Mouse (Mus musculus): ENCODE data around the gene Fam69a. TPM values are rescaled to one million over a fixed set of nuclear protein-coding genes. Genes with fewer than 3 reads are reported as not detected.

Fam69a gene
- polyA plus RNA-seq, 1 experiment from 2014 or later, result 8.9 TPM

- Histone ChIP-seq H3K36me3 (replicated peaks) (no peaks in the 10 kb centered on the region), H3K4me2 (no peak overlapping the region), H3K9ac (no peak overlapping the region), H3K4me1 (replicated peaks) (no peaks in the 10 kb centered on the region), H3K27ac (replicated peaks) (no peak overlapping the region), H3K9me3 (replicated peaks) (no peaks in the 10 kb centered on the region), H3K27me3 (0 out of 2 replicates have a peak, but pooled peaks cover 3% of the 10 kb centered on the region), H3K4me3 (replicated peaks) (no peak overlapping the region)
- no peak for ATAC-seq (ENCODE audit: insufficient read depth)
- WGBS (ENCODE audit: insufficient replicate concordance), result 30% methylated on average over 1 of the region's 1 CpGs
These were observed 27.3 kb upstream of the Fam69a start for GRCm38 (mm10) chr5:108014173-108014572.

DNA sequence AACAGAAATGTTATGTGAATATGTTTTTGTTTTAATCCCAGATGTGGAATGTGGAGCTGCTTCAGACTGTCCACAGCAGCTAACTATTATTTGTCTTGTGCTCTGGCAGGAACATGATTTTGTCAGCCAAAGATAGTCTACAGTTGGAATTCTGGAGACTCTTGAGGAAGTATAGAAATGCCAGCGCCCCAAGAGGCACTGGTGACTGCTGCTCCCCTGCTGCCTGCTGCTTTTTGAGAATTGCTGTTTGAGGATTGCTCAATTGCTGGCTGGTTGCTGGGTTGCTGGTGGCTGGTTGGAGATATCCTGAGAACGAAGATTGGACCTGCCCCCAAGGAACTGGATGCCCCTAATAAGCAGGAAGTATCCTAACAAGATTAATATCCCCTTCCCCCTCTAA is 22.8 kb upstream of the Fam69a start:
- Histone ChIP-seq H3K9me3 (replicated peaks) (no peaks in the 10 kb centered on the region), H3K4me3 (replicated peaks) (no peak overlapping the region)
- WGBS (ENCODE audit: insufficient replicate concordance), result 21% methylated on average over 2 of the region's 2 CpGs

GRCm38 (mm10) chr5:108005134-108005533 is 18.2 kb upstream of the Fam69a start:
- Histone ChIP-seq H3K4me3 (replicated peaks) (no peak overlapping the region), H3K36me3 (replicated peaks) (no peaks in the 10 kb centered on the region), H3K27ac (replicated peaks) (no peak overlapping the region), H3K9me3 (replicated peaks) (no peaks in the 10 kb centered on the region), H3K4me1 (replicated peaks) (0 out of 2 replicates have a peak, but pooled peaks cover 2% of the 10 kb centered on the region), H3K27me3 (0 out of 2 replicates have a peak, but pooled peaks cover 5% of the 10 kb centered on the region), H3K4me2 (no peak overlapping the region), H3K9ac (no peak overlapping the region)
- ATAC-seq (ENCODE audit: insufficient read depth), result 0 out of 2 replicates have a peak, but pooled peaks have one; percentile 42
- WGBS (ENCODE audit: insufficient replicate concordance), result 19% methylated on average over 2 of the region's 2 CpGs

More for the DNA sequence above, 22.8 kb upstream of the Fam69a start:
- no peak for ATAC-seq (ENCODE audit: insufficient read depth)
- Histone ChIP-seq H3K27me3 (0 out of 2 replicates have a peak, but pooled peaks cover 5% of the 10 kb centered on the region), H3K36me3 (replicated peaks) (no peaks in the 10 kb centered on the region), H3K4me1 (replicated peaks) (no peaks in the 10 kb centered on the region), H3K27ac (replicated peaks) (no peak overlapping the region), H3K4me2 (no peak overlapping the region), H3K9ac (no peak overlapping the region)

DNA sequence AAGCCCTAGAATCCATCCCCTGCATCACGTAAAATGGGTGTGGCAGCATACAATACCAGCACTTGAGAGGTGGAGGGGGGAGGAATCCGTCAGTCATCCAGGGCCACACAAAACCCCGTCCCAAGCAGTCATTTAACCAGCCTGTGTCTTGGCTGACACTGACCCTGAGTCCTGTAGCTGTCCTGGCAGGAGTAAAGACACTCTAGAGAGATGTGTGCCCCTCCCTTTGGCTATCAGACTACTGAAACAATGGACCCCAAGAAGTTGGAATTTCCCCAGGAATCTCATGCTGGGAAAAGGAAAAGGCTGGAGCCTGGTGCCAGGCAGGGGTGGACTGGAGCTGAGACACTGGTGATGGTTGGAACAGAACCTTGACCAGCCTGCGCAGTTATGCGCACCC is 15.8 kb upstream of the Fam69a start:
- no peaks in the 10 kb centered on the region for H3K9me3 ChIP-seq (replicated peaks)
- no peaks in the 10 kb centered on the region for H3K36me3 ChIP-seq (replicated peaks)
- no peak overlapping the region for H3K9ac ChIP-seq
- H3K27me3 ChIP-seq, result no peaks in the 10 kb centered on the region
- no peak overlapping the region for H3K27ac ChIP-seq (replicated peaks)
- WGBS (ENCODE audit: insufficient replicate concordance), result 66% methylated on average over 5 of the region's 5 CpGs
- no peak for ATAC-seq (ENCODE audit: insufficient read depth)
- no peak overlapping the region for H3K4me3 ChIP-seq (replicated peaks)
- H3K4me2 ChIP-seq, result no peak overlapping the region
- 0 out of 2 replicates have a peak, but pooled peaks cover 2% of the 10 kb centered on the region for H3K4me1 ChIP-seq (replicated peaks)

DNA sequence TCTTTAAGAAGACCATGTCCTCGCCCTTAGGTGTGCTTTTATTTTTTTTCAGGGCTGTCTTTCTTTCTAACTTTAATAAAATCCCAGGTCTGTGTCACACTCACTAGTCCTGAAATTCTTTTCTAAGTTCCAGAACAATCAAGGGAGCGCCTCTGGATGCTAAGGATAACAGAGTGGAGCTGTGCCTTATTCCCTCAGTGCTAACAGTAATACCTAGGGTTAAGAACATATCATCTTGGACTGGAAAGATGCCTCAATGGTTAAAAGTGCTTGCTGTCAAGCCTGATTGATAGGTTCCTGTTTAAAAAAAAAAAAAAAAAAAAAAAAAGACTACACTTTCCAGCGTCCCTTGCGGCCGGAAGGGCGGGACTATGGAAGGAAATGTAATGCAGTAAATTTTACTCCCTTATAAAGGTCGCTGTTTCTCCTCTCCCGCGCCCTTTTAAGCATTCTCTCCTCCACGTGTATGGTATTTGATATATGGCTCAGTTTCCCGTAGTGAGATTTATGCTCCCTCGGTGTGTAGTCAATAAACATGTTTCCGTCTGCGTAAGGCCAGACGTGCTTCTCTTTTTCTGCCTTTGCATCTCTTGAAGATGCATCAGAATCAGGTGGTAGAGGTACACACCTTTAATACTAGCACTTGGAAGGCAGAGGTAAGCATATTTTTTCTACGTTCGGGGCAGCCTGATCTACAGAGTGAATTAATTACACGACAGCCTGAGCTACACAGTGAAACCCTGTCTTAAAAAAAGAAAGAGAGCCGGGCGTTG is 14.1 kb upstream of the Fam69a start:
- peak overlapping the region; percentile 63 for H3K9ac ChIP-seq
- H3K36me3 ChIP-seq (replicated peaks), result no peaks in the 10 kb centered on the region
- peaks cover 13% of the 10 kb centered on the region for H3K4me1 ChIP-seq (replicated peaks)
- WGBS (ENCODE audit: insufficient replicate concordance), result 12% methylated on average over 20 of the region's 20 CpGs
- H3K4me2 ChIP-seq, result peak overlapping the region; percentile 65
- ATAC-seq (ENCODE audit: insufficient read depth), result peak; percentile 44; the same call in 1 of the 2 replicates
- H3K9me3 ChIP-seq (replicated peaks), result no peaks in the 10 kb centered on the region
- peak overlapping the region; percentile 67 for H3K27ac ChIP-seq (replicated peaks)
- no peaks in the 10 kb centered on the region for H3K27me3 ChIP-seq
- peak overlapping the region; percentile 69 for H3K4me3 ChIP-seq (replicated peaks)

GRCm38 (mm10) chr5:107997717-107998116 is 10.8 kb upstream of the Fam69a start:
- Histone ChIP-seq H3K9ac (no peak overlapping the region), H3K9me3 (replicated peaks) (no peaks in the 10 kb centered on the region), H3K27me3 (no peaks in the 10 kb centered on the region), H3K4me1 (replicated peaks) (peaks cover 15% of the 10 kb centered on the region), H3K4me2 (no peak overlapping the region), H3K36me3 (replicated peaks) (no peaks in the 10 kb centered on the region), H3K27ac (replicated peaks) (no peak overlapping the region), H3K4me3 (replicated peaks) (no peak overlapping the region)
- WGBS (ENCODE audit: insufficient replicate concordance), result 60% methylated on average over 7 of the region's 7 CpGs
- ATAC-seq (ENCODE audit: insufficient read depth), result no peak

GRCm38 (mm10) chr5:107995936-107996335 is 9.1 kb upstream of the Fam69a start:
- peaks cover 13% of the 10 kb centered on the region for H3K4me1 ChIP-seq (replicated peaks)
- WGBS (ENCODE audit: insufficient replicate concordance), result 78% methylated on average over 2 of the region's 2 CpGs
- no peaks in the 10 kb centered on the region for H3K36me3 ChIP-seq (replicated peaks)
- H3K9me3 ChIP-seq (replicated peaks), result no peaks in the 10 kb centered on the region
- no peaks in the 10 kb centered on the region; the same call in 1 of the 2 replicates for H3K27me3 ChIP-seq
- no peak overlapping the region for H3K4me2 ChIP-seq
- 0 out of 2 replicates have a peak overlapping the region, but pooled peaks have one; percentile 29 for H3K27ac ChIP-seq (replicated peaks)
- ATAC-seq (ENCODE audit: insufficient read depth), result no peak
- no peak overlapping the region for H3K9ac ChIP-seq
- H3K4me3 ChIP-seq (replicated peaks), result no peak overlapping the region

- peak overlapping the region; percentile 88 for H3K9ac ChIP-seq
- H3K4me2 ChIP-seq, result peak overlapping the region; percentile 99
- peaks cover 33% of the 10 kb centered on the region for H3K4me1 ChIP-seq (replicated peaks)
- WGBS (ENCODE audit: insufficient replicate concordance), result 8% methylated on average over 5 of the region's 5 CpGs
- H3K27me3 ChIP-seq, result no peaks in the 10 kb centered on the region; the same call in 1 of the 2 replicates
- ATAC-seq (ENCODE audit: insufficient read depth), result peak; percentile 37
- H3K27ac ChIP-seq (replicated peaks), result peak overlapping the region; percentile 85
- H3K9me3 ChIP-seq (replicated peaks), result no peaks in the 10 kb centered on the region
- H3K4me3 ChIP-seq (replicated peaks), result peak overlapping the region; percentile 92
- H3K36me3 ChIP-seq (replicated peaks), result no peaks in the 10 kb centered on the region
These were observed 958 bp upstream of the Fam69a start for GRCm38 (mm10) chr5:107987835-107988251.

DNA sequence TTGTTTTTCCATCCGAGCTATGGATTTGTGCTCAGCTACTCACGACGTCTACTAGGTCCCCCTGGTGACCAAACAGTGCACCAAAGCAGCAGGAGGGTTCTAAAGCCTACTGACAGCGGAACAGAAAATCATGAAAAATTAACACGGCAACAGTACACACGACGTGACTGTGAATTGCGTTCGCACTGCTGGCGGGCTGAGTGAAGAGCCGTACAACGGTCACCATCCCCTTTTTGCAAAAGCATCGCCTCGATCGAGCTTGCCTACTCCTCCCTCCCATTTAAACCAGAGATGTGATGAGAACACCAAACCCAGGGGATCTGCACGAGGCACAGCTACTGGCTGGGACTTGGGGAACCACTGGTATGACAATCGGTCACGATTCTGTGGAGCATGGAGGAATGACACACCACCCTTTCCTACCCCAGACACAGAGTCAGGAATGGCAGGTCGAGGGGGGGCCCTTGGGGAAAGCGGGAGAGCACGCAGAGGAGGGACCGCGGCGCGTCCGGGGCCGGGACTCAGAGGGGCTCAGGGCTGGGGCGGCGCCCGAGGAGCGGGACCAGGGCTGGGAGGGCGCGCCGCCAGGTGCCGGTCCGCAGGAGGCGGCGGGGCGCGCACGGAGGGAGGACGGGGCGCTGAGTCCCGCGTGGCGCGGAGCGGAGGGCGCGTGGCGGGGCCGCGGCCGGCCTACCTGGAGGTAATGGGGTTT is 474 bp downstream of the Fam69a start:
- Histone ChIP-seq H3K9me3 (replicated peaks) (no peaks in the 10 kb centered on the region), H3K9ac (peak overlapping the region; percentile 88), H3K36me3 (replicated peaks) (no peaks in the 10 kb centered on the region), H3K4me3 (replicated peaks) (peak overlapping the region; percentile 92), H3K4me2 (peak overlapping the region; percentile 99), H3K27me3 (no peaks in the 10 kb centered on the region), H3K4me1 (replicated peaks) (peaks cover 33% of the 10 kb centered on the region), H3K27ac (replicated peaks) (peak overlapping the region; percentile 86)
- WGBS (ENCODE audit: insufficient replicate concordance), result under 1% methylated on average over 44 of the region's 54 CpGs
- ATAC-seq (ENCODE audit: insufficient read depth), result peak; percentile 80

DNA sequence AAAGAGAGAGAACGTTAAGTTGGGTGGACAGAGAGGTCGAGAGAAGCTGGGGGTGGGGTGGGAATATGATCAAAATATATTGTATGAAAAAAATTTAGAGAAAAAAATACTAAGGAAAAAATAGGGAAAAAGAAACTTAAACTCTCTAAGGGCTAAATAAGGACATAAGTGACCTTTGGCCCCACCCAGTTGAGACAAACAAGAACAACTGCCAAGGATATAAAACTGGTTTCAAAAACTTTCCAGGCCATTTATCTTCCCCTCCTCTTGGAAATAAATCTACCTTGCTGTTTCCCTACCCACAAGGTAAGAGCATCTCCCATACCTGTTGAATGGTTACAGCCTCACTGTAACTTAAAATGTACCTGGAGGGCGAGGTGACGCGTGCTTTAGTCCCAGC is 2.9 kb downstream of the Fam69a start:
- Histone ChIP-seq H3K4me3 (replicated peaks) (no peak overlapping the region), H3K4me2 (no peak overlapping the region), H3K9me3 (replicated peaks) (no peaks in the 10 kb centered on the region), H3K27ac (replicated peaks) (no peak overlapping the region), H3K9ac (no peak overlapping the region), H3K27me3 (no peaks in the 10 kb centered on the region), H3K36me3 (replicated peaks) (no peaks in the 10 kb centered on the region), H3K4me1 (replicated peaks) (peaks cover 43% of the 10 kb centered on the region)
- ATAC-seq (ENCODE audit: insufficient read depth), result no peak
- 85% methylated on average over 5 of the region's 5 CpGs for WGBS (ENCODE audit: insufficient replicate concordance)

DNA sequence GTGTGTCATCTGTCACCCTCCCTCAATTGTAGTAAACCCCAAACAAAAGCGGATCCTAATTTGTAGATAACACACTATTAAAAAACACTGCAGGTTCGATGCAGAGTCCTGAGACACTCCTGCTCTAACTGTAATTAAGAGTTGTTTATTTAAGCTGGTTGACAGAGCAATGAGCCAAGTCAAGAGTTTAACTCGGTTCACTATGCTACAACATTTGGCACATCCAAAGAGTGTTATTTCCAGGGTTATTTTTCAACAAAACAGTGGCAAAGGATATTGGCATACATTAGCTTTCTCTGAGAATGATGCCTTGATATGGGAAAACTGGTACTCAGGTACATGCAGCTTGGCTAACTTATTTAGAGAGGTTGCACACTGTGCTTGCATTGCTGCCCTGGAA is 4.9 kb downstream of the Fam69a start:
- no peak overlapping the region for H3K27ac ChIP-seq (replicated peaks)
- no peak overlapping the region for H3K9ac ChIP-seq
- no peak overlapping the region for H3K4me2 ChIP-seq
- no peaks in the 10 kb centered on the region for H3K9me3 ChIP-seq (replicated peaks)
- no peak overlapping the region for H3K4me3 ChIP-seq (replicated peaks)
- 68% methylated on average over 3 of the region's 3 CpGs for WGBS (ENCODE audit: insufficient replicate concordance)
- no peak for ATAC-seq (ENCODE audit: insufficient read depth)
- H3K36me3 ChIP-seq (replicated peaks), result no peaks in the 10 kb centered on the region
- H3K27me3 ChIP-seq, result no peaks in the 10 kb centered on the region
- peaks cover 51% of the 10 kb centered on the region for H3K4me1 ChIP-seq (replicated peaks)

Data from liver, embryonic 15.5 days (tissue).